Mouse (Mus musculus) cerebellum, adult (tissue): ENCODE results near the gene Kif4.

ENCODE experiments used
- ATAC-seq: cut with Nextera tagmentation; 2 replicates; pipeline ENCODE4 v1.9.2; 2017; ENCODE audit warnings: mild to moderate bottlenecking, moderate library complexity, mixed read lengths; ENCODE audit not compliant: insufficient number of reproducible peaks, low FRiP score, low TSS enrichment

The Kif4 gene

GRCm38 (mm10) chrX:100729665-100730188 lies 104.2 kb downstream of the Kif4 start, which contains the start of gene Gdpd2:
Gene Gdpd2, plus strand, starts transcription at chrX:100729873.
- peak; percentile 95 for ATAC-seq

GRCm38 (mm10) chrX:100730266-100730665 lies 104.7 kb downstream of the Kif4 start:
- ATAC-seq, result no peak

GRCm38 (mm10) chrX:100734359-100734758 lies 108.8 kb downstream of the Kif4 start:
- ATAC-seq, result no peak

- ATAC-seq, result peak; percentile 93
Observed at GRCm38 (mm10) chrX:100738918-100739317, 113.4 kb downstream of the Kif4 start.

- 0 out of 2 replicates have a peak, but pooled peaks have one; percentile 65 for ATAC-seq
Observed at GRCm38 (mm10) chrX:100739443-100739842, 113.9 kb downstream of the Kif4 start.

GRCm38 (mm10) chrX:100740785-100741184 lies 115.2 kb downstream of the Kif4 start:
- no peak for ATAC-seq

GRCm38 (mm10) chrX:100741940-100742339 lies 116.4 kb downstream of the Kif4 start:
- ATAC-seq, result peak; percentile 68; the same call in 1 of the 2 replicates

- ATAC-seq, result no peak
Observed at GRCm38 (mm10) chrX:100765855-100766254, 140.3 kb downstream of the Kif4 start.

GRCm38 (mm10) chrX:100767181-100767884 lies 141.8 kb downstream of the Kif4 start, which contains the start of gene Dlg3:
Gene Dlg3, plus strand, starts transcription at chrX:100767722.
- peak; percentile 92 for ATAC-seq

- peak; percentile 22 for ATAC-seq
Observed at GRCm38 (mm10) chrX:100767885-100768626, 142.5 kb downstream of the Kif4 start.

- ATAC-seq, result no peak
Observed at GRCm38 (mm10) chrX:100769281-100769680, 143.7 kb downstream of the Kif4 start.

- no peak for ATAC-seq
Observed at GRCm38 (mm10) chrX:100774341-100774811, 148.8 kb downstream of the Kif4 start.

GRCm38 (mm10) chrX:100775405-100775804 lies 149.9 kb downstream of the Kif4 start:
- no peak for ATAC-seq

GRCm38 (mm10) chrX:100776494-100776893 lies 151.0 kb downstream of the Kif4 start:
- ATAC-seq, result peak; percentile 68
